Mouse (Mus musculus) thymus, adult 2 months (tissue): ENCODE results near the gene Gcnt1. TPM values are rescaled to one million over a fixed set of nuclear protein-coding genes. Genes with fewer than 3 reads are reported as not detected.

ENCODE experiments used
- DNase-seq: peaks from one replicate; pipeline ENCODE4 v3.0.0; 2021
- H3K27ac ChIP-seq: fragments of 200-500 bp; 2 replicates; pipeline ENCODE4 v1.5.1; 2012; ENCODE audit warnings: low read length, control low read depth; ENCODE audit not compliant: control insufficient read depth, insufficient read depth
- H3K27me3 ChIP-seq: fragments of 200-500 bp; 2 replicates; pipeline ENCODE4 v1.6.1; 2012; ENCODE audit warnings: mild to moderate bottlenecking, low read length, moderate library complexity, mixed read lengths; ENCODE audit not compliant: control insufficient read depth, insufficient read depth
- H3K36me3 ChIP-seq: fragments of 200-500 bp; 2 replicates; pipeline ENCODE4 v1.6.1; 2012; ENCODE audit warnings: mild to moderate bottlenecking, low read length, moderate library complexity; ENCODE audit not compliant: control insufficient read depth, insufficient read depth
- H3K4me1 ChIP-seq: fragments of 200-500 bp; replicated peaks from 2 replicates; pipeline ENCODE4 v1.6.1; 2012; ENCODE audit warnings: low read length; ENCODE audit not compliant: control insufficient read depth, insufficient read depth
- H3K4me3 ChIP-seq: fragments of 200-500 bp; 2 replicates; pipeline ENCODE4 v1.5.1; 2012; ENCODE audit warnings: mild to moderate bottlenecking, low read length, control low read depth, moderate library complexity; ENCODE audit not compliant: control insufficient read depth, insufficient read depth
- CTCF ChIP-seq: fragments of 200-500 bp; IDR thresholded peaks from 2 replicates; pipeline ENCODE4 v1.5.1; 2012; ENCODE audit warnings: mild to moderate bottlenecking, control low read depth, low read length, moderate library complexity, borderline replicate concordance; ENCODE audit not compliant: control insufficient read depth, poor library complexity, insufficient read depth; ENCODE audit errors: extremely low read depth
- POLR2A ChIP-seq: fragments of 200-500 bp; IDR thresholded peaks from 2 replicates; pipeline ENCODE4 v1.6.1; 2012; ENCODE audit warnings: mild to moderate bottlenecking, low read length, control low read depth, moderate library complexity; ENCODE audit not compliant: control insufficient read depth, poor library complexity, insufficient read depth; ENCODE audit errors: extremely low read depth
- WGBS: fragments of 180-500 bp; shearing (Covaris S2); methylation state at CpG from one replicate; pipeline ENCODE4 v1.1.7; 2018; 5-methylcytosine and 5-hydroxymethylcytosine counted together
- polyA plus RNA-seq: library from polyadenylated mRNA; depleted of rRNA; stranded (reverse); fragments of >200 nt; gene quantifications from 2 replicates; pipeline ENCODE4 v1.2.3, GENCODE M21; 2012

Gene Gcnt1
- polyA plus RNA-seq, 1 experiment = 3.0 TPM

- H3K36me3 ChIP-seq = no peaks in the 10 kb centered on the region
- H3K27me3 ChIP-seq = no peaks in the 10 kb centered on the region
- H3K27ac ChIP-seq = no peak overlapping the region
- H3K4me1 ChIP-seq = peaks cover 6% of the 10 kb centered on the region
- WGBS = 91% methylated on average over 7 of the region's 7 CpGs
- no peak for TF ChIP-seq CTCF
- no peak for TF ChIP-seq POLR2A
- no peak overlapping the region for H3K4me3 ChIP-seq
- DNase-seq = no peak
Measured at GRCm38 (mm10) chr19:17336646-17337045, 36.0 kb downstream of the Gcnt1 start.

DNA sequence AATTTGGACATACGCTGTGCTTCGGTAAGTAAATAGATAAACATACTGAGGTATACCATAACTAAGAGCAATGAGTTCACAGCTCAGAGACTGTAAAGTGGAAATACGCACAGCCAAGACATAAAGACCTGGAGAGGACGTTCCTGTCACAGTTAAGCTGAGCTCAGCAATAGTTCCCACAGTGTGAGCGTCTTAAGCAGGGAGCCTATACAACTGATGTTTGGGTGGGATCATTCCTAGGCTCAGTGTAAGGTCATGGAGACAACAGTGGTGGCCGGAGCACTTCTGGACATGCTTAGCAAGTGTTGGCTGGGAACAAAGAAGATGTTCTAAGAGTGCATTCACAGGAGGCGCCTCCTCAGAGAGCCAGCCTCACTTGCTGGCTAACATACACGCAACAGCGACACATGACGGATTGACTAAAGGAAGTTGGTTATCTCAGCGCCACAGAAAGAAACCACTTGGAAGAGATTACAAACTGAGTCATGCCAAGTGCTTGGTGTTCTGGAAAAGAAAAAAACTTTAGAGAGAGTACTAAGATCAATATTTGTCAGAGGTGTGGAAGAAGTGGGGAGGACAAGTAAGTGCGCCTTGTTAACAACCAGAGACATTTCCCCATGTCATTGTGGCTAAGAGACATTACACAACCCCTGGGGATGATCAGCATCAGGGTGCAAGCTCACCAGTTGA, 37.9 kb downstream of the Gcnt1 start:
- peaks cover 6% of the 10 kb centered on the region for H3K4me1 ChIP-seq

DNA sequence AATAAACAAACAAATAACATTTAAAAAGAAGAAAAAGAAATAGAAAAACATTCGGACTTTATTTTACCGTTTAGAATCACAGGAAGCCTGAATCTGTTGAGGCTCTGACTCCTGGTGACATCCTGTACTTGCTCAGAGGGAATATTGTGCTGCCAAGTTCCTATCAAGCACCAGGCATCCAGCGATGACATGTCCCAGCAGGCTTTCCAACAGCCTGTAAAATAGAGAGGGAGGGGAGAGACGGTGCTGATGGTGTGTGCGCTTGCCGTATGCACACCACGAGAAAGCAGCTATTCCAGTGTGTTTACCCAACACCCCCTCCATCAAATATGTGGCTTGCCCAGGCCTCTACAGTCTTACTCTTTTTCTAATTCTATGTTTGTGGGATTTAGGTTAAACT, 39.6 kb downstream of the Gcnt1 start:
- 97% methylated on average over 7 of the region's 7 CpGs for WGBS
- TF ChIP-seq CTCF (no peak), POLR2A (no peak)
- Histone ChIP-seq H3K27me3 (no peaks in the 10 kb centered on the region), H3K36me3 (no peaks in the 10 kb centered on the region), H3K4me1 (no peaks in the 10 kb centered on the region), H3K27ac (no peak overlapping the region), H3K4me3 (no peak overlapping the region)
- DNase-seq = no peak

More for the DNA sequence above, 37.9 kb downstream of the Gcnt1 start:
- 60% methylated on average over 12 of the region's 12 CpGs for WGBS
- TF ChIP-seq CTCF (no peak), POLR2A (no peak)
- Histone ChIP-seq H3K4me3 (no peak overlapping the region), H3K36me3 (no peaks in the 10 kb centered on the region), H3K27me3 (no peaks in the 10 kb centered on the region), H3K27ac (no peak overlapping the region)
- DNase-seq = no peak

DNA sequence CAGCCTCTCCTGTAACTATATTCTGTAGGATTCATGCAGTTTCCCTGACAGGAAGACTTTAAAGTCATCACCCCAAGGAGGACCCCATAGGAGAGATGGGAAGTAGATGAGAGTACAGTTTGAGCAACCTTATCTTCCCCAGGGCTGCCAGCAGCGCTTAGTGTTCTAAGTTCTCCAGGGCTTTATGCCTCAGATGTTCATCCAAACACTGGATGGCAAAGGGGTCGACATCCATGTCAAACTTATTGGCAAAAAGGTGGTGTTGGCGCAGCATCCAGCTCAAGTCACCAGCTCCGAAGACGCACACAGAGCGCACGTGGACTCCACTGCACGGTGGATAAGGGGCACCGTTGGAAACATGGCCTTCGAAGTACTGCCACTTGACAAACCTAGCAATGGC, 43.7 kb downstream of the Gcnt1 start:
- Histone ChIP-seq H3K27me3 (no peaks in the 10 kb centered on the region), H3K36me3 (no peaks in the 10 kb centered on the region), H3K27ac (no peak overlapping the region), H3K4me1 (no peaks in the 10 kb centered on the region), H3K4me3 (no peak overlapping the region)
- DNase-seq = no peak
- 97% methylated on average over 10 of the region's 10 CpGs for WGBS
- no peak for TF ChIP-seq POLR2A
- no peak for TF ChIP-seq CTCF

DNA sequence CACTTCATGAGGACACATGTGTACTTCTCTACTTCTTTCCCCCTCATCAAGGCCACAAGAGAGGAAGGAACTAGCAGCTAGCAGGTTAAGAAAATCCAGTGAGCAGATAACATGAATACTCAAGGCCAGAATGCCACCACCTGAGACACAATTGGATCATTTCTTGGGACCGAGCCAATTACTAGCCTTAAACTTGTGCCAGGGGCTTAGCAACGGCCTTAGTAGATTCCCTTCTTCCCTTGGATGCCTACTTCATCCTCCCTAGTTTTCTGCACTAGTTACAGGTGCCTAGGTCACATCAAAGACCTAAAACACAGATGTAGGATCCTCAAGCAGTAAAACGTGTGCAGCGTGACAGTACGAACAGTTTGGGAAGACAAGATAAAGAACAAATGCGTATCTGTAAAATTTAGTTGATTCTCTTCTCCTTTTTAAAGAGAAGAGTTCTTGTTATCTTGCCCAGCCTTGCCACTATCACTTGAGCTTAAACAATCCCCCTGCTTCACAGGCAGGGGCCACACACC, 44.7 kb downstream of the Gcnt1 start:
- Histone ChIP-seq H3K4me3 (no peak overlapping the region), H3K27ac (no peak overlapping the region), H3K36me3 (no peaks in the 10 kb centered on the region), H3K27me3 (no peaks in the 10 kb centered on the region), H3K4me1 (no peaks in the 10 kb centered on the region)
- TF ChIP-seq CTCF (no peak), POLR2A (no peak)
- DNase-seq = no peak
- 78% methylated on average over 6 of the region's 6 CpGs for WGBS

GRCm38 (mm10) chr19:17323689-17324241, 48.9 kb downstream of the Gcnt1 start:
- TF ChIP-seq POLR2A (no peak), CTCF (no peak)
- H3K36me3 ChIP-seq = no peaks in the 10 kb centered on the region
- H3K4me3 ChIP-seq = no peak overlapping the region
- no peak for DNase-seq
- 99% methylated on average over 5 of the region's 5 CpGs for WGBS
- peaks cover 2% of the 10 kb centered on the region for H3K4me1 ChIP-seq
- H3K27ac ChIP-seq = no peak overlapping the region
- no peaks in the 10 kb centered on the region for H3K27me3 ChIP-seq
